Mouse (Mus musculus) hindbrain, embryonic 14.5 days (tissue): ENCODE measurements around the gene Olfr1043. TPM values are rescaled to one million over a fixed set of nuclear protein-coding genes. Genes with fewer than 3 reads are reported as not detected.

ENCODE experiments used
- polyA plus RNA-seq: library from polyadenylated mRNA; unstranded; fragments of >200 nt; fragmentation: Nextera tagmentation; extraction: Ambion mirVana; gene quantifications from 2 replicates; pipeline ENCODE4 v1.2.1, GENCODE M21; 2014

Olfr1043 gene
- polyA plus RNA-seq, 1 experiment from 2014 or later: not detected

Other genes with a start within 250 kb of the Olfr1043 start
- gene Olfr1026, start 246.0 kb downstream of the Olfr1043 start, polyA plus RNA-seq: not detected in 2 replicates
- not detected in 2 replicates for gene Olfr1028, start 217.1 kb downstream of the Olfr1043 start, polyA plus RNA-seq
- not detected in 2 replicates for gene Olfr1029, start 193.6 kb downstream of the Olfr1043 start, polyA plus RNA-seq
- not detected in 2 replicates for gene Olfr1030, start 188.2 kb downstream of the Olfr1043 start, polyA plus RNA-seq
- gene Olfr1031, start 177.2 kb downstream of the Olfr1043 start, polyA plus RNA-seq: not detected in 2 replicates
- gene Olfr1032, start 162.0 kb downstream of the Olfr1043 start, polyA plus RNA-seq: not detected in 2 replicates
- 0.22 TPM in 1 of 2 replicates, not detected in the other for gene Olfr1033, start 146.9 kb downstream of the Olfr1043 start, polyA plus RNA-seq
- gene Olfr1034, start 121.7 kb downstream of the Olfr1043 start, polyA plus RNA-seq: not detected in 2 replicates
- not detected in 2 replicates for gene Olfr1036, start 93.5 kb downstream of the Olfr1043 start, polyA plus RNA-seq
- gene Olfr1037, start 80.1 kb downstream of the Olfr1043 start, polyA plus RNA-seq: not detected in 2 replicates
- gene Olfr1039, start 31.6 kb downstream of the Olfr1043 start, polyA plus RNA-seq: not detected in 2 replicates
- gene Olfr1040, start 20.8 kb downstream of the Olfr1043 start, polyA plus RNA-seq: not detected in 2 replicates
- gene Olfr1042, start 5.7 kb downstream of the Olfr1043 start, polyA plus RNA-seq: not detected in 2 replicates
- not detected in 2 replicates for gene Olfr1044, start 10.3 kb upstream of the Olfr1043 start, polyA plus RNA-seq
- not detected in 2 replicates for gene Olfr52, start 18.2 kb upstream of the Olfr1043 start, polyA plus RNA-seq
- gene Olfr1045, start 35.5 kb upstream of the Olfr1043 start, polyA plus RNA-seq: not detected in 2 replicates
- not detected in 2 replicates for gene Olfr1046, start 51.8 kb upstream of the Olfr1043 start, polyA plus RNA-seq
- not detected in 2 replicates for gene Olfr1047, start 63.9 kb upstream of the Olfr1043 start, polyA plus RNA-seq
- not detected in 2 replicates for gene Olfr1048, start 72.8 kb upstream of the Olfr1043 start, polyA plus RNA-seq
- gene Olfr1049, start 90.8 kb upstream of the Olfr1043 start, polyA plus RNA-seq: not detected in 2 replicates
- not detected in 2 replicates for gene Olfr1051, start 111.6 kb upstream of the Olfr1043 start, polyA plus RNA-seq
- gene Olfr1052, start 124.9 kb upstream of the Olfr1043 start, polyA plus RNA-seq: not detected in 2 replicates
- not detected in 2 replicates for gene Olfr1053, start 147.8 kb upstream of the Olfr1043 start, polyA plus RNA-seq
- gene Olfr1054, start 167.9 kb upstream of the Olfr1043 start, polyA plus RNA-seq: not detected in 2 replicates
- not detected in 2 replicates for gene Olfr1055, start 182.8 kb upstream of the Olfr1043 start, polyA plus RNA-seq
- not detected in 2 replicates for gene Olfr1056, start 194.9 kb upstream of the Olfr1043 start, polyA plus RNA-seq
- not detected in 2 replicates for gene Olfr1057, start 210.9 kb upstream of the Olfr1043 start, polyA plus RNA-seq
- gene Olfr1058, start 221.0 kb upstream of the Olfr1043 start, polyA plus RNA-seq: not detected in 2 replicates
- not detected in 2 replicates for gene Olfr1061, start 246.5 kb upstream of the Olfr1043 start, polyA plus RNA-seq